Mouse (Mus musculus) layer of hippocampus, adult 11-12 months (tissue): ENCODE measurements around the gene Sf3b3.
"Not testable (repeated sequence)": the region's sequence is repeated elsewhere in the genome, so short reads cannot be mapped to it uniquely, and the experiment has no call there.

Source experiments
- DNase-seq: peaks from one replicate; pipeline ENCODE4 v3.0.0; 2022; ENCODE audit warnings: low spot score

Sf3b3 gene

DNA sequence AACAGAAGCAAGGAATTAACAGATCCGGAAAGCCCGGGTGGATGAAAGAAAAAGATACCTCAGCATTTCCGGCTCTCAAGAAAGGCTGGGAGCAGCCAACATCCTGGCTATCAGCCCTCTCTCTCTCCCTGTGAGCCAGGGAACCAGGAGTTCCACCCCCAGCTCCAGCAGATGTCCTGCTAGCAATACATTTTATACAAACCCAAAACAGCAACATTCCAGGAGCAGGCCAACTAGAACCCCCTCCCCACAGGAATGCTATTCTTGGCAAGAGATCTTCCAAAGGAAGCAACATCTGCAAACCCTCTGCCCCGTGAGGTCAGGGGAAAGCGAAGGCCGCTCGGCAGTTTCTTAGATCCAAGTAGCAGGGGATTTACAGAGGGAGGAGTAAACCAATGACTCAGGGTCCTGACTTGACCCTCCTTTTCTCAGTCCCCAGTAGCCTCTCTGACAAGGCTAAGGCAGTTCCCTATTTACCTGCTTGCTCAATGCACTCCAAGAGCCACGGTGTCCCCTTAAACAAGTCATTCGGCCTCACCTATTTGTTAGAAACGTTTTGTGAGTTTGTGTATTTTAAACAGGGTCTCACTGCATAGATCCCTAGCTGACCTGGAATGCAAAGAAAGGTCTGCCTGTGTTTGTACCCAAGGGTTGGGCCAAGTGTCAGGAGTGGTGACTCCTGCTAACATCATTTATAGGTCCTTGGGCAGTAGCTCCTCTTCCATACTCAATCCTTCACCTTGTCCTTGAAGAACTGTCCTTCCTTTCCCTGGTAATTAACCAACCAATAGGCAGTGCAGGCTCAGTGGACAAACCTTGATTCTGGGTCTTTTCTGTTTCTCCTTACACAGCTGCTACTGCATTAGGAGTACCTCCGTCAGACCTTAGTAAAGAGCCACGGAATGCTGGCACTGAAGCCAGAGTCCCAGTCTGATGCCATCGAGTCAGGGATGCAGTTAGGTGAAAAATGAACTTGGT, 37.8 kb downstream of the Sf3b3 start:
- DNase-seq, result peak; percentile 33

GRCm38 (mm10) chr8:110806146-110806545, 40.4 kb downstream of the Sf3b3 start:
- no peak for DNase-seq

DNA sequence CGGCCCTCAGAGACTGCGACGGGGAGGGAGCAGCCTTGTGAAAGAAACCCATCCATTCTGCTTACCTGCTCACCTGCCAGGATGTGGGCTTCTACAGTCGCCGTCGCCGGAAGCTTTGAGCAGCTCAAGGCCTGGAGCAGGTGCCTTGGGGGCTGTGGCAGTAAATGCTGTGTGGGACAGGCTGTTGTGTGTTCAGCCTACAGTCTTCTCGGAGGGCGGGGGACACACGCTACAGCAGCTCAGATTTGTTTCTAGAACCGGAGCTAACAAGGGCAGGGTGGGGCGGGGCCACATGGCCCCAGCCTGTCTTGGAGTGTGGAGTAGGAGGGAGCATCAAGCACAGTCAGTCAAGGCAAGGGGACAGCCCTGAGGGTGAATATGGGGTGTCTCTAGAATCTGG, 40.9 kb downstream of the Sf3b3 start, which contains the start of gene Il34:
Gene Il34, minus strand, starts transcription at position 256 of the 400 bp plus-strand sequence.
- no peak for DNase-seq

DNA sequence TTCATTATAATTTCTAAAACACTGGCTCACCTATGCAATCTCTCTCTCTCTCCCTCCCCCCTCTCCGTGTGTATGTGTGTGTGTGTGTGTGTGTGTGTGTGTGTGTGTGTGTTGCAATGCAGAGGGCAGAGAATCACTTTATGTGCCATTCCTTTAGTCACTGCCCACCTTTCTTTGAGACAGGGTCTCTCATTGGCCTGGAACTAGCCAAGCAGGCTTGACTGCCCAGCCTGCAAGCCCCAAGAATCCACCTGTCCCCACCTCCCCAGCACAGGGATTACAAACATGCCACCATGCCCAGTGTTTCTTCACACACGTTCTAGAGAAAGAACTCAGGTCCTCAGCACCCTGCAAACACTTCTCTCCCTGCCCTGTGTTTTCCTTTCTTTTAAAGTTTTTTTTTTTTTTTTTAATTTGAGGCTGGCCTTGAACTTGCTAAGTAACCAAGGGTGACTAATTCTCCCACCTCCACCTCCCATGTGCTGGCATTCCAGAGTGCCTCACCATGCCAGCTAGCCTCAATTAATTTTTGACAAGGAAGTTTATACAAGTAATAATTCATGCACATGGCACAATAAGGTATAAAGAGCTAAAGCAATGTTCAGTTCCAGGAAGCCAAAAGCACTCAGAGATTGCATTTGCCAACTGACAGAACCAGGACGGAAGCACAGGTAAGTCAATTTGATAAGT, 41.6 kb downstream of the Sf3b3 start:
- no peak for DNase-seq

- DNase-seq, result no peak
Measured at GRCm38 (mm10) chr8:110803856-110804255, 42.7 kb downstream of the Sf3b3 start.

GRCm38 (mm10) chr8:110802988-110803387, 43.6 kb downstream of the Sf3b3 start:
- no peak for DNase-seq

- DNase-seq, result no peak
Measured at GRCm38 (mm10) chr8:110797086-110797485, 49.5 kb downstream of the Sf3b3 start.

GRCm38 (mm10) chr8:110794363-110794965, 52.1 kb downstream of the Sf3b3 start:
- DNase-seq, result no peak

DNA sequence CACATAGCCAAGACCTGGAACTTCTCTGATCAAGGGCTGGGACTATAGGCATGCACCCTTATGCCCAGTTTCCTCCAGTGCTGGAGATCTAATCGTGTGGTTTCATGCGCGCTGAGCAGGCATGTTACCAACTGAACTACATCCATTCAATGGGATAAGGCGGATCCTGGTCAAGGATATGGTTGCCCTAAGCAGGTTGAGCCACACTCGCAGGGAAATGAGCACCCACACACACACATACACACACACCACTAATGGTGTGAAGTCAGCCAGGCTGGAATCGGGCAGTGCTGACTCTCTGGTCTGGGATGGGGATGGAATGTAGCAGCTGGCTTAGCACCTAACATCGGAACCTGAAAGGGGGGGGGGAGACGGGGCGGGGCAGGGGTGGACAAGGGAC, 52.7 kb downstream of the Sf3b3 start:
- no peak for DNase-seq

GRCm38 (mm10) chr8:110793511-110793910, 53.1 kb downstream of the Sf3b3 start:
- DNase-seq, result no peak

DNA sequence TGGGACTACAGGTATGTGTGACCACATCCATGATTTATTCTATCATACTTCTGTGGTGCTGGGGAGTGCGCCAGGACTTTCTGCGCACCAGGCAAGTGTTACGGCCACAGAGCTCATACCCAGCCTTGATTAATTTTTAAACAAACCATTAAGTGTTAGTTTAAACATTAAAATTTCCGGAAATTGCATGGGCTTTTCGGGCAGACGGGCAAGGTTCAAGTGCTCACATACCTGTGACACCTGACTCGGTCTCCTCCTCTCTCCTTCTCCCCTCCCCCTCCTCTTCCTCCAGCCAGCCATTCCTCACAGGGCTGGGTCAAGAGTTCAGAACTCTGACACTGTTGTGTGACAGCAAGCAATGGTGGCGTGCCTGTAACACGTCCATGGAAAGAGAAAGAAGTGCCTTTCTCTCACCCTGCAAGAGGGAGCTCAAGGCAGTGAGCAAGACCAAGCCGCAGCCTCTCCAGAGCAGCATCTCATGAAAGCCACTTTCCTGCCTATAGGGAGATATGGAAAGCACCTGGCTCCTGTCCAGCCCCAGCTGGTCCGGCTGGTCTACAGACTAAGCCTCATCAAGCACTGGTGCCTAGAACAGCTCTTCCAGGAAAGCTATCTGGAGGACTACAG, 53.9 kb downstream of the Sf3b3 start:
- peak; percentile 41 for DNase-seq

GRCm38 (mm10) chr8:110791164-110791563, 55.4 kb downstream of the Sf3b3 start:
- DNase-seq, result no peak

GRCm38 (mm10) chr8:110790270-110790669, 56.3 kb downstream of the Sf3b3 start:
- DNase-seq, result no peak

- DNase-seq, result peak; percentile 28
Measured at GRCm38 (mm10) chr8:110789571-110789970, 57.0 kb downstream of the Sf3b3 start.

DNA sequence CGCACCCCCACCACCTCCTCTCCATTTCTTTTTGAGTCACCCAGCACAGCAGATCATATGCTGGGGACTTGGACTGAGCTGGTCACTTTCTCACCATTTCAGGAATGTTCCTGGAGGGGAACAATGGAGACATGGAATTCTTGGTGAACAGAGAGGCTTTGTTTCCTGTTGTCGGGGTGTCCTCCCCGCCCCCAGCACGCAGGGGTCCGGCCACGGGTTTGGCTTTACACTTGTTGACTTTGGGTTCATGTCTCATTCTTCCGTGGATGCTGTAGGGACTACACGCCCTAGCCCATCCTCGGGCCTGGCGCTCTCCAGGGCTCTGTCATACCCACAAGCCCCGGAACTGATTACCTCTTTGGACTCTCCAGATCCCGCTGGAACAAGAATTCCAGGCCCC, 57.6 kb downstream of the Sf3b3 start:
- DNase-seq, result peak; percentile 27

GRCm38 (mm10) chr8:110787411-110787954, 59.1 kb downstream of the Sf3b3 start:
- DNase-seq, result no peak

DNA sequence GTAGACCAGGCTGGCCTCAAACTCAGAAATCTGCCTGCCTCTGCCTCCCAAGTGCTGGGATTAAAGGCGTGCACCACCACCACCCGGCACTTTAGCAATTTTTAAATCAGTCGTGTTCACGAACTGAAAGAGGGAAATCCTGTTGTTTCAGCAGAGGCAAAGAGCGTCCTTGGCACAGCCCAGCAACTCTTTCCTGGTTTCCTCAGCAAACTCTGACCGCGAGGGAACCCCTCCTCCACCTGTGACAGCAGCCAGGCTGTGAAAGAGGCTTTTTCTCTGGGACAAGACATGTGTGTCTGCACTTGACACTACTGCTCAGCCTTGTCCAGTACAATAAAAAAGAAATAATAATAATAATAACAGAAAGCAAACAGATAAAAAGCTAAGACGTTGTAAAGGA, 59.7 kb downstream of the Sf3b3 start:
- no peak for DNase-seq

- not testable (repeated sequence) for DNase-seq
Measured at GRCm38 (mm10) chr8:110786501-110786900, 60.1 kb downstream of the Sf3b3 start.

DNA sequence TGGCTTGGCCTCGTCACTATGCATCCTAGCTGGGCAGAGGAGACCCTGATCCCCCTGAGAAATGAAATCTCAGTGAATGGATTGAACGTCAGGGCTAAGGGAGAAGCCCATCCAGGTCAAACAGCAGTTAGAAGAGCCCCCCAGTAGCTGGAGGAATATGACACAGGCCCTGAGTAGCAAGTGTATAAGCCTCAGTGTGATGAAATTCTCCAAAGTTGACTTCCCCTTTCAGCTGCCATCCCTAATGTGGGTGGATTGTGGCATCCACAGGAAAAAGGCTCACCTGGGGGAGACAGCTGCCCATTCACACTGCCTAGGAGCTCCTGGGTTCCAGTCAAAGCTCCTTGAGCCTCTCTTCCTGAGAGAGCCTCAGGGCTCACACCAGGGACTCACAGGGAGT, 61.2 kb downstream of the Sf3b3 start:
- no peak for DNase-seq

GRCm38 (mm10) chr8:110779924-110780718, 66.5 kb downstream of the Sf3b3 start:
- no peak for DNase-seq

GRCm38 (mm10) chr8:110776335-110776734, 70.3 kb downstream of the Sf3b3 start:
- no peak for DNase-seq
